Mouse (Mus musculus) midbrain, embryonic 11.5 days (tissue): ENCODE data around the gene Arntl2. TPM values are rescaled to one million over a fixed set of nuclear protein-coding genes. Genes with fewer than 3 reads are reported as not detected.

Experiments used
- ATAC-seq: fragments of 200-750 bp; cut with Nextera tagmentation; 2 replicates; pipeline ENCODE4 v1.8.0; 2017; ENCODE audit warnings: moderate TSS enrichment, moderate library complexity; ENCODE audit not compliant: low FRiP score
- DNase-seq: peaks from one replicate; pipeline ENCODE4 v3.0.0; 2015; ENCODE audit warnings: low spot score; ENCODE audit errors: missing footprints
- H3K27ac ChIP-seq: fragments of 300-500 bp; sonication (generic); 2 replicates; pipeline ENCODE4 v1.5.1; 2014; ENCODE audit warnings: low read depth, low read length
- H3K27me3 ChIP-seq: fragments of 300-500 bp; sonication (generic); 2 replicates; pipeline ENCODE4 v1.6.1; 2014; ENCODE audit warnings: mild to moderate bottlenecking, low read length, moderate library complexity, mixed read lengths; ENCODE audit not compliant: control insufficient read depth, insufficient read depth
- H3K36me3 ChIP-seq: fragments of 300-500 bp; sonication (generic); 2 replicates; pipeline ENCODE4 v1.6.1; 2014; ENCODE audit warnings: mild to moderate bottlenecking, low read length, moderate library complexity, mixed read lengths; ENCODE audit not compliant: control insufficient read depth, insufficient read depth
- H3K4me1 ChIP-seq: fragments of 300-500 bp; sonication (generic); 2 replicates; pipeline ENCODE4 v1.6.1; 2014; ENCODE audit warnings: low read length; ENCODE audit not compliant: control insufficient read depth, insufficient read depth
- H3K4me2 ChIP-seq: fragments of 300-500 bp; sonication (generic); 2 replicates; pipeline ENCODE4 v1.6.1; 2014; ENCODE audit warnings: mild to moderate bottlenecking, moderate library complexity
- H3K4me3 ChIP-seq: fragments of 300-500 bp; sonication (generic); 2 replicates; pipeline ENCODE4 v1.5.1; 2014; ENCODE audit warnings: low read depth, low read length
- H3K9ac ChIP-seq: fragments of 300-500 bp; sonication (generic); 2 replicates; pipeline ENCODE4 v1.6.1; 2014; ENCODE audit warnings: low read length
- H3K9me3 ChIP-seq: fragments of 300-500 bp; sonication (generic); 2 replicates; pipeline ENCODE4 v1.6.1; 2016; ENCODE audit warnings: low read length; ENCODE audit not compliant: control insufficient read depth
- WGBS: fragments of 180-500 bp; shearing (Covaris S2); extraction: QIAGEN DNeasy Blood & Tissue Kit; methylation state at CpG from one replicate; pipeline ENCODE4 v1.1.7; 2014; 5-methylcytosine and 5-hydroxymethylcytosine counted together
- polyA plus RNA-seq: library from polyadenylated mRNA; unstranded; fragments of >200 nt; fragmentation: Nextera tagmentation; extraction: Ambion mirVana; gene quantifications from 2 replicates; pipeline ENCODE4 v1.2.1, GENCODE M21; 2014

The Arntl2 gene
- polyA plus RNA-seq, 1 experiment from 2014 or later = 1.4 TPM

DNA sequence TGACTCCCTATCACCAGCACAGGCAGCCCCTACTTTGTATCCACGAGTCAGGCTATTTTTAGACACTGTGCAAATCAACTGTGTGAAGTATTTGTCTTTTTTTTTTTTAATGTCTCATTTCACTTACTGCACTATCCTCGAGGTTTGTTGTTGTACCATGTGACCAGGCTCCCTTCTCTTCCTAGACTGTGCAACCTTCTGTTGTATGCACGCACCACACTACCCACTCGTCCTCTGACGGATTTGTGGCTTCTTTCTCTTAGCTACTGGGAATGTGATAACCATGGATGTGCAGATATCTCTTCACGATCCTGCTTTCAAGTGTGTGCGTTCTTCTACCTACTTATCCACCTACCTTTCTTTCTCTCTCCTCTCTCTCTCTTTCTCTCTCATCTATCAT, 41.5 kb downstream of the Arntl2 start:
- no peak for ATAC-seq
- Histone ChIP-seq H3K36me3 (no peaks in the 10 kb centered on the region), H3K4me2 (no peak overlapping the region), H3K4me1 (no peaks in the 10 kb centered on the region), H3K9ac (no peak overlapping the region), H3K4me3 (no peak overlapping the region), H3K27me3 (no peaks in the 10 kb centered on the region), H3K9me3 (no peaks in the 10 kb centered on the region), H3K27ac (no peak overlapping the region)
- WGBS = 85% methylated on average over 7 of the region's 7 CpGs
- no peak for DNase-seq

DNA sequence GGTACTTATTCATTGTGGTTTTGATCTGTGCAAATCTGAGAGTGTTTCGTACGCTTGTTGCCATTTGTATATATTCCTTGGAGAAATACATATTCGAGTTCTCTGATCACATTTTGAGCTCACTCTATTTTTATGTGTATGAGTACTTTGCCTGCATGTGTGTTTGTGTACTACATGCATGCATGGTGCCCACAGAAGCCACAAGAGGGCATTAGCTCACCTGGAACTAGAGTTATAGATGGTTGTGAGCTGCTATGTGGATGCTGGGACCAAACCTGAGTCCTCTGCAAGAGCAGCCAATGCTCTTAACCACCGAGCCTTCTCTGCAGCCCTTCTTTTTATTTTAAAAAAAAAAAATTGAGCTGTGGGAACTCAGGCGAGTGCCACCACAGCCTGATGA, 42.5 kb downstream of the Arntl2 start:
- no peak for ATAC-seq
- WGBS = 87% methylated on average over 5 of the region's 5 CpGs
- DNase-seq = no peak

DNA sequence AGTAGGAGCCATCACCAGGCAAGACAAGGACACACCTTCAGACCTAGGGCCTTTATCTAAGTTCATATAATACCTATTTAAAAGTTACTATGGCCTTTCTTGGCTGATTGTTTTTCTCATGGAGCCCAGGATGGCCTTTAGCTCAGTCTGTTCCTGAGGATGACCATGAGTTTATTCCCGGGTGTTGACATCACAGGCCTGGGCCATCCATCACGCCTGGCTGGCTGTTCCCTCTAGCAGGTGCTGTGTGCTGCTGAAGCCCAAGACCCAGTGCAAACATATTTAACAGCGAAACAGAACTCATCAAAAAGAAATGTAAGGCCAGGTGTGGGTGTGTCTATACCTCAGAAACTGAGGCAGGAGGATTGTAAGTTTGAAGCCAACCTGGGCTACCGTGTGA, 43.0 kb downstream of the Arntl2 start:
- 87% methylated on average over 4 of the region's 4 CpGs for WGBS
- DNase-seq (no peak), ATAC-seq (no peak)
- Histone ChIP-seq H3K4me3 (no peak overlapping the region), H3K9ac (no peak overlapping the region), H3K36me3 (no peaks in the 10 kb centered on the region), H3K4me2 (no peak overlapping the region), H3K27ac (no peak overlapping the region), H3K9me3 (no peaks in the 10 kb centered on the region), H3K4me1 (no peaks in the 10 kb centered on the region), H3K27me3 (no peaks in the 10 kb centered on the region)

More for the DNA sequence above, 42.5 kb downstream of the Arntl2 start:
- Histone ChIP-seq H3K4me3 (no peak overlapping the region), H3K9me3 (no peaks in the 10 kb centered on the region), H3K27me3 (no peaks in the 10 kb centered on the region), H3K9ac (no peak overlapping the region), H3K4me2 (no peak overlapping the region), H3K4me1 (no peaks in the 10 kb centered on the region), H3K27ac (no peak overlapping the region), H3K36me3 (no peaks in the 10 kb centered on the region)

DNA sequence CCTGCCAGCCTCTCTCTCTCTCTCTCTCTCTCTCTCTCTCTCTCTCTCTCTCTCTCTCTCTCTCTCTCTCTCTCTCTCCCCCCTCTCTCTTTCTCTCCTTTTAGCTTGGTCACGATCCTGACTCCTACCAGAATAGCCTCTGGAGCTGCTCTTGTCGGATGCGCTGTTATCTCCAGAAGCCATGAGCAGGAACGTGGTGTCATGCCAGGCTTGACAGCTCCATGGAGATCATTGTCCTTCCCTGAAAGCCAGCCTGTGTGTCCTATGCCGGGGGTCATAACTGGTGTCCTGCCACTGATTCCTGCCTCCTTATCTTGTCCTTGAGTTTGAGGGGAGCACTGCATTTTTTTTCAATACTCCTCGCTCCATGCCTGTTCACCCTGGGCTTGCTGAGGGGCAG, 49.0 kb downstream of the Arntl2 start:
- no peak overlapping the region for H3K27ac ChIP-seq
- H3K9ac ChIP-seq = no peak overlapping the region
- H3K4me1 ChIP-seq = no peaks in the 10 kb centered on the region
- no peaks in the 10 kb centered on the region for H3K36me3 ChIP-seq
- 77% methylated on average over 6 of the region's 6 CpGs for WGBS
- H3K4me2 ChIP-seq = no peak overlapping the region
- H3K9me3 ChIP-seq = no peaks in the 10 kb centered on the region
- H3K27me3 ChIP-seq = no peaks in the 10 kb centered on the region
- no peak for DNase-seq
- no peak overlapping the region for H3K4me3 ChIP-seq
- ATAC-seq = no peak

DNA sequence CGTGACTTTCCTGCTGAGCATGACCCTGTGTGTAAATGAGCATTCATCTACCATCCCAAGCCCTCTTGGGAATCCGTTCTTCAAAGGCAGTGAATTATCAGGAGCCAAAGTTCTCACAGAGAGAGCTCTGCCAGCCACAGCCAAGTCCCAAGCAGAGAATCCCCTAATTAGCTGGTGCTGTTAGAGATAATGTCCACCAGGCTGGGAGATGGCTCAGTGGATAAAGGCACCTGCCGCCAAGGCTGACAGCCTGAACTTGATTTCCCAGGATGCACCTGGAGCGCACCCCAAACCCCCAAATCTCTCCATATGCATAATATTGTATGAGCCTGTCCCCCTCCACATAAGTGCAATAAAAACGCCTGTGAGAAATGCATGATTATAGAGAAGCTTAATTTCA, 49.5 kb downstream of the Arntl2 start:
- H3K27me3 ChIP-seq = no peaks in the 10 kb centered on the region
- H3K9ac ChIP-seq = no peak overlapping the region
- H3K9me3 ChIP-seq = no peaks in the 10 kb centered on the region
- no peak overlapping the region for H3K4me3 ChIP-seq
- no peak overlapping the region for H3K27ac ChIP-seq
- no peak for DNase-seq
- no peaks in the 10 kb centered on the region for H3K4me1 ChIP-seq
- no peak overlapping the region for H3K4me2 ChIP-seq
- H3K36me3 ChIP-seq = no peaks in the 10 kb centered on the region
- 68% methylated on average over 5 of the region's 5 CpGs for WGBS
- ATAC-seq = no peak

DNA sequence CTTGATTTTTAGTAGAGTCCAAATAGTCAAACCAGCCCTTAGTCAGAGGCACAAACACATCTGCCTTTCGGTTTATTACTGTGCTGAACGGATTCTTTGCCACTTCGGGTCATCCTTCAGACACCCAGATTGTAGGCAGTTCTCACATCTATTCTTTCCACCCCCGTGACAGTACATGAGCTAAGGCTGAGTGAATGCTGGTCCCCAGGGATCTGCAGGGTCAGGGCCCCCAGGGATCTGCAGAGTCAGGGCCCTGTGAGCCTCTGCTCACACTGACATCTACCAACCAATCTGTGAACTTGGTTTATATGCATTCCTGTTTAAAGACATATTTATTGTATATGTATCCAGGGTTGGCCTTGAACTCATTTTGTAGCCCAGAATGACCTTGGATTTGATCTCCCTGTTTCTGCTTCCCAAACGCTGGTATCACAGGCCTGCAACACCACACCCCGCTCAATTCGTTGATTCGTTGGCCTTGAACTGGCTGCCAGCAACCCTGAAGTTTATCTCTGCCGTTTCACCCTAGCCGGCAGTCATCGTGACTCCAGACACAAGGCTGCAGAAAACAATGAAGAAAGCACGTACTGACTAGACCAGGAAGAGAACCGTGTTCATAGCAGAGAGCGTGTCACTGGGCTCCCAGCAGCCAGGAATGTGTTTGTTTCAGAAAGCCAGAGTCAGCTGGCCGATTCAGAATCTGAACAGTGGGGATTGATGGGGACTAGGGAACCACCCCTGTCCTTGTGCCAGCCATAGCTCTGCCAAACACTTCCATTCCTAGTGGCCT, 50.3 kb downstream of the Arntl2 start:
- 84% methylated on average over 15 of the region's 15 CpGs for WGBS
- no peak for ATAC-seq
- no peaks in the 10 kb centered on the region for H3K36me3 ChIP-seq

DNA sequence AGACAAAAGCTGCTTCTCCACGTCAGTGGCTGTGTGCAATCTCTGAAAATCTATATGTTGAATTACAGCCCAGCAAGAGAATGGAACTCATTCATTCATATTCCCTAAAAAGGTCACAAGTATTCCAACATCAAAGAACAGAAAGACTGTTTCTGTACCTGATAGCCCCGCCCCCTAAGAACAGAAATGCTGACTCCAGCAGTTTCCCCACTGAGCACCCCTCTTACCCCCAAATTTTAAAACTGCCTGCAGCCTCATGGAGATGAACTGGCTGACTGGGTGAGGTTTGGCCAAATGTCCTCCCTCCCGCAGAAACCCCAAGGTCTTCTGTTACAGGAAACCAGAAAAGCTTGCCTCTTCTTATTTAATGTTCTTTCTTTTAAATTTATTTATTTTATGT, 51.5 kb downstream of the Arntl2 start:
- Histone ChIP-seq H3K4me2 (no peak overlapping the region), H3K9ac (no peak overlapping the region), H3K9me3 (no peaks in the 10 kb centered on the region), H3K4me3 (no peak overlapping the region), H3K36me3 (no peaks in the 10 kb centered on the region), H3K27me3 (no peaks in the 10 kb centered on the region), H3K4me1 (no peaks in the 10 kb centered on the region), H3K27ac (no peak overlapping the region)
- DNase-seq = no peak
- 83% methylated on average over 3 of the region's 3 CpGs for WGBS
- no peak for ATAC-seq

More for the DNA sequence above, 50.3 kb downstream of the Arntl2 start:
- H3K27me3 ChIP-seq = no peaks in the 10 kb centered on the region
- H3K4me3 ChIP-seq = no peak overlapping the region
- H3K27ac ChIP-seq = no peak overlapping the region
- H3K9ac ChIP-seq = no peak overlapping the region
- no peak overlapping the region for H3K4me2 ChIP-seq
- H3K4me1 ChIP-seq = no peaks in the 10 kb centered on the region
- no peak for DNase-seq
- no peaks in the 10 kb centered on the region for H3K9me3 ChIP-seq

DNA sequence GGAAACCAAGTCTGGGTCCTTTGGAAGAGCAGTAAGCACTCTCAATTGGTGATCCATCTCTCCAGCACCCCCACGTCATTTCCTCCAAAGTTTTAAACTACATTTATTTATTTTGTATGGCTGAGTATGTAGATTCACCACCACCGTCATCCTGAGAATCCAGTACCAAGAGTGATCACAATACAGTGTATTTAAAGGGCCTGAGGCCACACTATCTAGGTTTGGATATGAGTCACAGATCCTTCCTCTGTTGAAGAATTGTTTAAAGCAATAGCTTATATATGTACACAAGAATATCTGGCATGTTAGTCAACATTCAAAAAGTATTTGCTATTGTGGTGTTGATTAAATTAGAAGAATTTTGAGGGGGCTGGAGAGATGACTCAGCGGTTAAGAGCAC, 52.4 kb downstream of the Arntl2 start:
- no peak for ATAC-seq
- Histone ChIP-seq H3K9me3 (no peaks in the 10 kb centered on the region), H3K4me3 (no peak overlapping the region), H3K27ac (no peak overlapping the region), H3K36me3 (no peaks in the 10 kb centered on the region), H3K4me1 (no peaks in the 10 kb centered on the region), H3K9ac (no peak overlapping the region), H3K27me3 (no peaks in the 10 kb centered on the region), H3K4me2 (no peak overlapping the region)
- no peak for DNase-seq
- WGBS = 85% methylated on average over 3 of the region's 3 CpGs

DNA sequence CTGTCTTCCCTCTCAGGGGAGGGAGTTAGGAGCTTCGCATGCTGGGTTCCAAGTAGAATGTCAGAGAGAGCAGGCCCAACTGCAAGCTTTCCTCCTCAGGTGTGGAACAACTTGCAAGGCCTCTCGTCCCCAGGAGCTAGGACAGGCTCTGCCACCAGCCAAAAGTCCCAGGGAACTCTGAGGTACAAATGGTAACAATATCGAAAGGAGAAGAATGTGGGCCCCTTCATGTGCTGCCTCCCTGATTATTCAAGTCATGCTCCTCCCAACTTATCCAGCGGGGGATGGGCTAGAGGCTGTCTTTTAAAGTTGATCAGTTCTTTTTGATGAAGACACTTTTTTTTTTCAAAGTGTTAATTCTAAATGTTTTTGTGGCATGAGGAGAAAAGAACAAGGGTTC, 54.2 kb downstream of the Arntl2 start, which contains the start of gene Smco2:
Smco2 (plus strand) TSS at position 55 of the 400 bp plus-strand sequence.
- Histone ChIP-seq H3K27ac (no peak within 1 kb of the TSS), H3K27me3 (no peaks in the 10 kb centered on the region), H3K9ac (no peak within 1 kb of the TSS), H3K4me1 (no peaks in the 10 kb centered on the region), H3K9me3 (no peaks in the 10 kb centered on the region), H3K4me3 (no peak within 1 kb of the TSS), H3K4me2 (no peak within 1 kb of the TSS), H3K36me3 (no peaks in the 10 kb centered on the region)
- DNase-seq (no peak), ATAC-seq (no peak)
- 67% methylated on average over 4 of the region's 4 CpGs for WGBS
